Mouse (Mus musculus): ENCODE data around the gene Lmna. TPM values are rescaled to one million over a fixed set of nuclear protein-coding genes. Genes with fewer than 3 reads are reported as not detected.

Gene Lmna
- total and polyA plus RNA-seq, 3 experiments = 128 to 388 (median 302) TPM

DNA sequence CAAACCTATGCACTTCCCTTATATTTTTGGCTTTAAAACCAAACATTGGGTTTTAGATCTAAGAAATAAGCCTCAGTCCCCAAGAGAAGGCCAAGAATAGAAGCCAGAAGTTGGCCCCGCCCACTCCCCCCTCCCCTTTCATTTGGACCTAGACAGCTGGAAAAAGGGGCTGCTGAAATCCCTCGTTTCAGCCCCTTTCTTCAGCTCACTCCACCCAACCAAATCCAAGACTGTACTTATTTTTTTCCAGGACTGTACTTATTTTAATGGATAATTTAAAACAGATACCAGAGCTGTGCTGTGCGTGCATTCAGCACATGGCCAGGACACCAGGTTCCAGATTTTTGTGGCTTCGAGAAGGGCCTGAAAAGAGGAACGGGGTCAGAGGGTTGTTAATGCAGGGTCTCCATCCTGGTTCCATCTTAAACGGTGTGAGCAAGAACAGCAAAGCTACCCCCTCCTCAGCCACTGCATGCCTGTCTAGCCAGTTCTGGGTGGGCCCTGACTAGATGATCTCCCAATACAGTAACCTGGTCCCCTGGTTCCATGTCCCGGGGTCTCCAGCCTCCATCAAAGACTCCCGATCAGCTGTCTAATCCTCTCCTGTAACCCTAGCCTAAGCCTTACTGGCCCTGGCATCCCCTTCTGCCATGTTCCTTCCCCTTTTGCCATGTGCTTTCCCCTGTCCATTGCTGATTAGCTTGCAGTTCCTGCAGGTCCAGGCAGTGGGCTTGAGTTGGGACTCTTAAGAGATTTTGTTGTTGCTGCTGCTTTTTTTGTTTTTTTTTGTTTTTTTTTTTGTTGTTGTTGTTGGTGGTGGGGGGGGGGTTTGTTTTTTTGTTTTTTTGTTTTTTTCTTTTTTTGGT, 5.6 kb downstream of the Lmna start (continued):
- TF ChIP-seq JUND (IDR thresholded peaks at IDR 0.05; ENCODE audit: low read depth, low read length) (0 out of 2 replicates have a peak, but pooled peaks have one; percentile 4), MAX (IDR thresholded peaks at IDR 0.05; ENCODE audit: low read length) (peak; percentile 95), USF1 (IDR thresholded peaks at IDR 0.05; ENCODE audit: low read depth, low read length) (no peak), KAT2A (conservative IDR thresholded peaks at IDR 0.05; ENCODE audit: low read depth, low read length) (no peak), ZMIZ1 (IDR thresholded peaks at IDR 0.05; ENCODE audit: low read depth, low read length) (no peak), POLR2AphosphoS5 (IDR thresholded peaks at IDR 0.05; ENCODE audit: borderline replicate concordance, low read depth, low read length) (no peak), BHLHE40 (IDR thresholded peaks at IDR 0.05; ENCODE audit: borderline replicate concordance, low read depth, low read length) (no peak), ZNF384 (IDR thresholded peaks at IDR 0.05; ENCODE audit: low read depth, low read length) (0 out of 2 replicates have a peak, but pooled peaks have one; percentile 41), RCOR1 (IDR thresholded peaks at IDR 0.05; ENCODE audit: low read depth, low read length) (peak; percentile 36; the same call in 1 of the 2 replicates), TBP (IDR thresholded peaks at IDR 0.05; ENCODE audit: low read depth, low read length) (no peak), ZC3H11A (IDR thresholded peaks at IDR 0.05; ENCODE audit: low read depth, low read length) (no peak), MYC (IDR thresholded peaks at IDR 0.05; ENCODE audit: low read depth, low read length) (peak; percentile 97), CTCF (IDR thresholded peaks at IDR 0.05 in 2 of 3, conservative IDR thresholded peaks at IDR 0.05 in 1 of 3; ENCODE audit: control insufficient read depth in 1 of 3, insufficient read depth in 1 of 3, low read depth in 2 of 3, low read length in 3 of 3, poor library complexity in 1 of 3, severe bottlenecking in 1 of 3) (no peak), POLR2A (IDR thresholded peaks at IDR 0.05; ENCODE audit: control insufficient read depth in 1 of 2, insufficient read depth in 1 of 2, low read depth in 1 of 2, low read length in 2 of 2, poor library complexity in 1 of 2) (no peak; a peak in 1 of 4 replicates)

DNA sequence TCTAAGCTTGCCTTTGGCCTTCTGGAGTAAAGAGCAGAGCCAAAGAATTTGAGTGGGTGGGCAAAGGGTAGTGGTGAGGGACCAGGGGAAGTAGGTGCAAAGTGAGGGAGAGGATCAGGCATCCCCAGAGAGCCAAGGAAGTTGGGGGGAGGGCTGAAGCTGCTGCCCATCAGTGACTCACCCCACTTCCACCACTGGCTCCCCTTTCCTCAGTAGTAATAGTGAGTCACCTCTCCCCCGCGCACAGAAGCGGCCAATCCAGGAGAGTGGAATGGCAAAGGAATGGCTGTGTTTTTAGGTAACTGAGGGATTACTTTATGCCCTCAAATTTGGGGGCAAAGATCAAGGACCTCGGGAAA, 6.3 kb downstream of the Lmna start:
- Histone ChIP-seq H3K4me1 (ENCODE audit: control insufficient read depth in 1 of 2, insufficient read depth in 2 of 2, low read length in 2 of 2) (peaks cover 9 to 46% of the 10 kb centered on the region in 2 experiments), H3K27ac (ENCODE audit: control insufficient read depth, low read depth, low read length) (peak overlapping the region; percentile 65), H3K36me3 (ENCODE audit: control insufficient read depth in 1 of 2, insufficient read depth in 2 of 2, low read length in 2 of 2) (peaks cover 2 to 32% of the 10 kb centered on the region in 2 experiments; a peak in 3 of 4 replicates), H3K4me3 (ENCODE audit: control insufficient read depth in 1 of 2, insufficient read depth in 1 of 2, low read depth in 2 of 2, low read length in 2 of 2) (peak overlapping the region; percentile 21 to 41), H3K79me2 (ENCODE audit: control insufficient read depth, insufficient read depth, low read length, poor library complexity) (peaks cover 31% of the 10 kb centered on the region), H3K9me3 (replicated peaks; ENCODE audit: insufficient read depth, low read length) (no peaks in the 10 kb centered on the region), H3K27me3 (ENCODE audit: control insufficient read depth in 1 of 2, insufficient read depth in 2 of 2, low read length in 2 of 2) (no peaks in the 10 kb centered on the region), H3K9ac (ENCODE audit: control insufficient read depth, low read depth, low read length, poor library complexity, severe bottlenecking) (peak overlapping the region; percentile 39)
- TF ChIP-seq RCOR1 (IDR thresholded peaks at IDR 0.05; ENCODE audit: low read depth, low read length) = no peak
- TF ChIP-seq MXI1 (IDR thresholded peaks at IDR 0.05; ENCODE audit: low read depth, low read length) = no peak
- TF ChIP-seq MAFK (IDR thresholded peaks at IDR 0.05; ENCODE audit: borderline replicate concordance, low read depth, low read length) = no peak
- peak; percentile 67; the same call in 1 of the 2 replicates for TF ChIP-seq JUND (IDR thresholded peaks at IDR 0.05; ENCODE audit: low read depth, low read length)
- TF ChIP-seq ETS1 (IDR thresholded peaks at IDR 0.05; ENCODE audit: low read depth, low read length) = 0 out of 2 replicates have a peak, but pooled peaks have one; percentile 3
- no peak for TF ChIP-seq NRF1 (IDR thresholded peaks at IDR 0.05; ENCODE audit: insufficient read depth, low read depth, low read length, poor library complexity, severe bottlenecking)
- no peak for TF ChIP-seq ZNF384 (IDR thresholded peaks at IDR 0.05; ENCODE audit: low read depth, low read length)
- TF ChIP-seq HCFC1 (IDR thresholded peaks at IDR 0.05; ENCODE audit: low read depth, low read length) = no peak
- no peak for TF ChIP-seq POLR2AphosphoS2 (IDR thresholded peaks at IDR 0.05; ENCODE audit: low read length)
- DNase-seq (ENCODE audit: low read depth, low spot score) = peak; percentile 88

Data from MEL (cell line).